Mouse (Mus musculus) large intestine, adult 2 months (tissue): ENCODE results near the gene Olfr119. TPM values are rescaled to one million over a fixed set of nuclear protein-coding genes. Genes with fewer than 3 reads are reported as not detected.
"Not testable (repeated sequence)": the region's sequence is repeated elsewhere in the genome, so short reads cannot be mapped to it uniquely, and the experiment has no call there.

ENCODE experiments used
- DNase-seq: peaks from one replicate; pipeline ENCODE4 v3.0.0-alpha.2; 2012; ENCODE audit warnings: low read depth, low spot score
- WGBS: fragments of 180-500 bp; shearing (Covaris S2); methylation state at CpG from one replicate; pipeline ENCODE4 v1.1.7; 2018; 5-methylcytosine and 5-hydroxymethylcytosine counted together
- polyA plus RNA-seq: library from polyadenylated mRNA; depleted of rRNA; stranded (reverse); fragments of >200 nt; gene quantifications from 2 replicates; pipeline ENCODE4 v1.2.3, GENCODE M21; 2012; rRNA removed

Olfr119 gene
- polyA plus RNA-seq = not detected in 2 replicates

DNA sequence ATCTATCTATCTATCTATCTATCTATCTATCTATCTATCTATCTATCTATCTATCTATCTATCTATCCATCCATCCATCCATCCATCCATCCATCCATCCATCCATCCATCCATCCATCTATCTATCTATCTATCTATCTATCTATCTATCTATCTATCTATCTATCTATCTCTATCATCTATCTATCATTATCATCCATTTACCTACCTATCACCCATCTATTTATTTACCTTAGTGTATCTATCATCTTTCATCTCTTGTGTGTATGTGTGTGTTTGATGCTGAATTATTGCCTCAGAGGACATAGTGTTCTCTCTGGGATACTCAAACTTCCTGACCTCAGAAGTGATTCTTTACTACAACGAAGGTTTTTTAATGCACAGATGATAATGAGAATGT lies at the start of gene Olfr119:
Gene Olfr119, plus strand, starts transcription at position 301 of the 400 bp plus-strand sequence.
- 65% methylated on average over 1 of the region's 1 CpGs for WGBS
- DNase-seq = not testable (repeated sequence)

DNA sequence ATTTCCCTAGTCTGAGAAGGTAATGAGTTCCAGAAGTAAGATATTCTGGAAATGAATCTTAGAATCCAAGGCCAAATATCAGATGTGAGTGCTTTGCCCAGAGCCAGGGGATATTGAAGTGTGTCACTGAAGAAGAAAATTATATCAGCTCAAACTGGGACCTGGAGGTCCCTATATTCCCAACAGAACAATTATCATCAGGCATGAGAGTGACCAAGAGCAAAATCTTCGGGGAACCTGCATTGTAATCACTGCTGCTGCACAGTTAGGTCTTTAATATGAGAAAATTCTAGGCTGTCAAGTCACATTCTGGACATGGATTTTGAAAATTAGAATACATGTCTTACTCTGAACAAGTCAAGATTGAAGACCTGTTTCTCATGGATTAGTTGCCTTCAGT lies 32.7 kb upstream of the Olfr119 start, which contains the start of gene Olfr117:
Gene Olfr117, minus strand, starts transcription at position 101 of the 400 bp plus-strand sequence.
- 36% methylated on average over 1 of the region's 1 CpGs for WGBS
- no peak for DNase-seq

DNA sequence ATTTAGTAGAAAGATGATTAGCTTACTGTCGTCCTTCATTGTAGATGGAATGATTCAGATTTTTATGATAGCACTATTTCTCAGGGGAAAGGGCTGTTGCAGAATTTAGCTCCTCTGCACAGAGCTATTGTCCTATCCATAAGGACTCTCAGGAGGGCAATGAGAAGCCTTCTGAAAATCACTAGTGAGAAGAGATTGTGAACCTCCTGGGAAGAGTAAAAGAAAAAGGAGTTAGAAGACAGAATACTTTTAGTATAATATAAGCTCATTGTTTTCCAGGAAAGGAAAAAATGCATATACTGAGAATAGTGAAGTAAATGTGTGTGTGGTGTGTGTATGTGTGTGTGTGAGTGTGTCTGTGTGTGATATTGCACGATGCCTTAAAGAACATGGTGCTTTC lies 29.7 kb upstream of the Olfr119 start, which contains the start of gene Olfr118:
Gene Olfr118, plus strand, starts transcription at position 301 of the 400 bp plus-strand sequence.
- no peak for DNase-seq
- 61% methylated on average over 2 of the region's 2 CpGs for WGBS

DNA sequence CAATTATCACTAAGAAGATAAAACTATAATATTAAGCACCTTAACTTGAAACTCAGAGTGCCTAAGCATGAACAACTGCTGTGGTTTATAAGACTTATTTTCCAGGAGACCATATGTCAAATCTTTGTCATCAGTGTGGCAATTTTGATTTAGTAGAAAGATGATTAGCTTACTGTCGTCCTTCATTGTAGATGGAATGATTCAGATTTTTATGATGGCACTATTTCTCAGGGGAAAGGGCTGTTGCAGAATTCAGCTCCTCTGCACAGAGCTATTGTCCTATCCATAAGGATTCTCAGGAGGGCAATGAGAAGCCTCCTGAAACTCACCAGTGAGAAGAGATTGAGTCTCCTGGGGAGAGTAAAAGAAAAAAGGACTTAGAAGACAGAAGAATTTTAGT lies 25.1 kb downstream of the Olfr119 start, which contains the start of gene Olfr120:
Gene Olfr120, plus strand, starts transcription at position 301 of the 400 bp plus-strand sequence.
- DNase-seq = no peak
- 42% methylated on average over 1 of the region's 1 CpGs for WGBS

DNA sequence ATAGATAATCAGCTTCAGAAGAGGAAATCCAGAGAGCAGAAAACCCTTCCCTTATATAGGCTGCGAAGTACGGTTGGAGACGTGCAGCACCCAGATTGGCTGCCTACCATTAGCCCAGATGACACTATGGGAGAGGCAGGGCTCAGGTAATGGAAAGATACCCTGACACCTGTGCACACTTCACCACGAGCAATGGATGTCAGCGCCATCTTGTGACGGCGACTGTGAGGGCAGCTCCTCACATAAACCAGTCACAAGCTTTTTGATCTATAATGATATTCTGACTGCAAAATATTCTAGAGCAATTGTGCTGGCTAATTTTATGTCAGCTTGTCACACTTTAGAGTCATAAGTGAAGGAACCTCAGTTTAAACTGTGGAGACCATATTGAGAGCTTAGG lies 41.7 kb downstream of the Olfr119 start:
- DNase-seq = no peak

More for the DNA sequence above, 41.7 kb downstream of the Olfr119 start:
- WGBS = 52% methylated on average over 7 of the region's 7 CpGs

Other genes with a start within 250 kb of the Olfr119 start
- gene Olfr109, start 237.6 kb upstream of the Olfr119 start, polyA plus RNA-seq = not detected in 2 replicates
- gene H2-M2, start 213.0 kb upstream of the Olfr119 start, polyA plus RNA-seq = 1.8 and 2.3 TPM in 2 replicates
- gene Olfr110, start 204.1 kb upstream of the Olfr119 start, polyA plus RNA-seq = not detected in 2 replicates
- 0.07 TPM in 1 of 2 replicates, not detected in the other for gene Olfr111, start 188.5 kb upstream of the Olfr119 start, polyA plus RNA-seq
- gene Olfr112, start 127.1 kb upstream of the Olfr119 start, polyA plus RNA-seq = not detected in 2 replicates
- not detected in 2 replicates for gene Olfr113, start 118.9 kb upstream of the Olfr119 start, polyA plus RNA-seq
- not detected in 2 replicates for gene Olfr114, start 103.8 kb upstream of the Olfr119 start, polyA plus RNA-seq
- not detected in 2 replicates for gene Olfr115, start 69.5 kb upstream of the Olfr119 start, polyA plus RNA-seq
- not detected in 2 replicates for gene Olfr116, start 69.4 kb upstream of the Olfr119 start, polyA plus RNA-seq
- gene Olfr117, start 32.8 kb upstream of the Olfr119 start, polyA plus RNA-seq = not detected in 2 replicates
- not detected in 2 replicates for gene Olfr118, start 29.6 kb upstream of the Olfr119 start, polyA plus RNA-seq
- not detected in 2 replicates for gene Olfr120, start 25.2 kb downstream of the Olfr119 start, polyA plus RNA-seq
- not detected in 2 replicates for gene Olfr121, start 52.3 kb downstream of the Olfr119 start, polyA plus RNA-seq
- gene Olfr122, start 72.0 kb downstream of the Olfr119 start, polyA plus RNA-seq = not detected in 2 replicates
- not detected in 2 replicates for gene Olfr123, start 97.0 kb downstream of the Olfr119 start, polyA plus RNA-seq
- not detected in 2 replicates for gene Olfr124, start 103.3 kb downstream of the Olfr119 start, polyA plus RNA-seq
- not detected in 2 replicates for gene Olfr125, start 136.4 kb downstream of the Olfr119 start, polyA plus RNA-seq
- gene Olfr126, start 150.9 kb downstream of the Olfr119 start, polyA plus RNA-seq = not detected in 2 replicates
- gene Olfr127, start 203.9 kb downstream of the Olfr119 start, polyA plus RNA-seq = not detected in 2 replicates
- not detected in 2 replicates for gene Olfr128, start 224.0 kb downstream of the Olfr119 start, polyA plus RNA-seq